Mouse (Mus musculus) embryonic facial prominence, embryonic 15.5 days (tissue): ENCODE results near the gene Dnah14. TPM values are rescaled to one million over a fixed set of nuclear protein-coding genes. Genes with fewer than 3 reads are reported as not detected.
A peak's percentile ranks its signal among the peaks of the same experiment; 100 is the strongest.

Source experiments
- ATAC-seq: fragments of 200-750 bp; cut with Nextera tagmentation; 2 replicates; pipeline ENCODE4 v1.8.0; 2017; ENCODE audit warnings: low read depth, moderate TSS enrichment; ENCODE audit not compliant: insufficient number of reproducible peaks, low FRiP score, low TSS enrichment
- H3K27ac ChIP-seq: fragments of 300-500 bp; sonication (generic); replicated peaks from 2 replicates; pipeline ENCODE4 v1.5.1; 2015; ENCODE audit warnings: mild to moderate bottlenecking, inconsistent platforms
- H3K27me3 ChIP-seq: fragments of 300-500 bp; sonication (generic); 2 replicates; pipeline ENCODE4 v1.6.1; 2015; ENCODE audit warnings: inconsistent platforms
- H3K36me3 ChIP-seq: fragments of 300-500 bp; sonication (generic); 2 replicates; pipeline ENCODE4 v1.6.1; 2015; ENCODE audit warnings: mild to moderate bottlenecking, inconsistent platforms
- H3K4me1 ChIP-seq: fragments of 300-500 bp; sonication (generic); 2 replicates; pipeline ENCODE4 v1.6.1; 2015; ENCODE audit warnings: inconsistent platforms
- H3K4me2 ChIP-seq: fragments of 300-500 bp; sonication (generic); replicated peaks from 2 replicates; pipeline ENCODE4 v1.6.1; 2015; ENCODE audit warnings: mild to moderate bottlenecking, inconsistent platforms
- H3K4me3 ChIP-seq: fragments of 300-500 bp; sonication (generic); replicated peaks from 2 replicates; pipeline ENCODE4 v1.5.1; 2015; ENCODE audit warnings: mild to moderate bottlenecking, inconsistent platforms
- H3K9ac ChIP-seq: fragments of 300-500 bp; sonication (generic); 2 replicates; pipeline ENCODE4 v1.6.1; 2015; ENCODE audit warnings: inconsistent platforms
- H3K9me3 ChIP-seq: fragments of 300-500 bp; sonication (generic); replicated peaks from 2 replicates; pipeline ENCODE4 v1.6.1; 2016; ENCODE audit warnings: inconsistent platforms
- WGBS: fragments of 180-500 bp; shearing (Covaris S2); methylation state at CpG from one replicate; pipeline ENCODE4 v1.1.7; 2015; 5-methylcytosine and 5-hydroxymethylcytosine counted together
- polyA plus RNA-seq: library from polyadenylated mRNA; unstranded; fragments of >200 nt; fragmentation: Nextera tagmentation; extraction: Ambion mirVana; gene quantifications from 2 replicates; pipeline ENCODE4 v1.2.1, GENCODE M21; 2015

The Dnah14 gene
- polyA plus RNA-seq, 1 experiment from 2014 or later: 1.4 TPM

DNA sequence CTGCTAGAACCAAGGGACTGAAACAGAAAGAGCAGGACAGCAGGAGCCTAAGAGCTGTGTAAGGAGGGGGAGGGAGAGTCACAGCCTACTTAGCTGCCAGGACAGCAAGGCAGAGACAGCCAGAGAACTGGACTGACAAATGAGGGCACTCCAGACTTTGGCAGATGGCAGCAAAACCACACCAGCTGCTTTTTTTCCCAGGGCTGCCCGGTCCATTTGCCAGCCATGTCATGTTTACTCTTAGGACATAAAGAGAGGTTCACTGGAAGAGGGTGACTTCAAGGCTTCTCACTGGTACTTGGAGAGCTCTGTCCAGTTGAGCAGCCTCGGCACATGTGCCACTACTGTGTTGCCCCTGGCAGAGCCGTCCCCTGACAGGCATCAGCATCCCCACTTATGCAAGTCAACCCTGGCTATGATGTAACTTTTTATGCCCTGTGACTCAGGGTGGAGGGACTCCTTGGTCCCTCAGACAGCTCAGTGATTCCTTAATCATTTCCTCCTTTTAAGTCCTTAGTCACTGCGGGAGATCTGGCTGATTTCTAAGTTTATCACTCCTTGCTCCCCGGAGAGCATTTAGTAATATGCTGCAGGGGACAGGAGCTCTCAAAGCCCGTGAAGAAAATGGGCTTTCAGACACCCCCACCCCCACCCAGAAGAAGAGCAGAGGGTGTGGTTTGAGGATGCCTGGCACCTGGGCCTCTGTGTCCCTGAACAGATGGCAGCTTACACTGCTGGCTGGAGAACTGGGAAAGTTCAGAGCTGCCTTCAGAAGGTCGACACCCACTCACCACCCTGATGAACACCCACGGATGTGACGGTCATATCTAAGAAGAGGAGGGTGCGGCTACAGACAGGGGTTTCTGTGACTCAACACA is 23.6 kb upstream of the Dnah14 start:
- no peaks in the 10 kb centered on the region for H3K9me3 ChIP-seq
- ATAC-seq: 0 out of 2 replicates have a peak, but pooled peaks have one; percentile 15
- H3K9ac ChIP-seq: no peak overlapping the region
- 0 out of 2 replicates have a peak, but pooled peaks cover 5% of the 10 kb centered on the region for H3K4me1 ChIP-seq
- WGBS: 38% methylated on average over 10 of the region's 10 CpGs
- no peak overlapping the region for H3K27ac ChIP-seq
- no peak overlapping the region for H3K4me3 ChIP-seq
- no peaks in the 10 kb centered on the region; the same call in 1 of the 2 replicates for H3K27me3 ChIP-seq
- H3K4me2 ChIP-seq: no peak overlapping the region
- no peaks in the 10 kb centered on the region for H3K36me3 ChIP-seq

DNA sequence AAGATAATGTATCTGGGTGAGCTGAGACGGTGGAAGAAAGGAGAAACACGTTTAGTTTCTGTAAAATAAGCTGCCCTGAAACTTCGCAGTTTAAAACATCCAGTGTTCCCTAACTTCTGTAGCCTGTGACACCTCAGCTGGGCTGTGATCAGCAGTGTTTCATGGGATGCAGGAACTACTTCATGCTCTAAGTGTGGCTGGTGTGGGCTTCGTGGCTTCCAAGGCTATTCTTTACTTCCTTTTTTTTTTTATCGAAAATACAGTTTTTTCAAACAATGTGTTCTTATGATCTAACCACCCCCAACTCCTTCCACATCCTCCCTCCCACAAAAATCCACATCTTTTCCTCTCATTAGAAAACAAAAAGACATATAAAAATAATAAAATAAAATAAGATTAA is 20.9 kb upstream of the Dnah14 start:
- Histone ChIP-seq H3K9ac (no peak overlapping the region), H3K4me3 (no peak overlapping the region), H3K27ac (no peak overlapping the region), H3K27me3 (no peaks in the 10 kb centered on the region; the same call in 1 of the 2 replicates), H3K4me2 (no peak overlapping the region), H3K36me3 (no peaks in the 10 kb centered on the region), H3K4me1 (0 out of 2 replicates have a peak, but pooled peaks cover 5% of the 10 kb centered on the region), H3K9me3 (no peaks in the 10 kb centered on the region)
- WGBS: 77% methylated on average over 5 of the region's 5 CpGs
- ATAC-seq: no peak

DNA sequence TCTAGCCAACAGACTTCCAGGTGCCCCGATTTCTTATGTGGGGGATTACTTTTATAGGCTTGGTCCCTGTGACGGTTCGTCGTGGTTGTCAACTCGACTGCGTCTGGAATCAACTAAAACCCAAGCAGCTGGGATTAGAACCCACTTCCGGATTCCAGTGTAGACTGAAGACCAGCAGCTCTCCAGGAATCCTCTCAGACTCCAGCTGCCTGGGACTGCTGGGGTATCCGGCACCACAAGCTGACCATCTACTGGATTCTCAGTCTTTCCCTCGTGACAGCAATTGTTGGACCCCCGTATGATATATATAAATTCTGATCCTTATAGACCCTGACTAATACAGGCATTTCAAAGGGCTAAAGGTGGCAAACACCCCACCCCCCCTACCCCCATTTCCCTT is 16.7 kb upstream of the Dnah14 start:
- Histone ChIP-seq H3K9me3 (no peaks in the 10 kb centered on the region), H3K27me3 (no peaks in the 10 kb centered on the region), H3K4me1 (0 out of 2 replicates have a peak, but pooled peaks cover 3% of the 10 kb centered on the region), H3K27ac (no peak overlapping the region), H3K4me2 (no peak overlapping the region), H3K36me3 (no peaks in the 10 kb centered on the region), H3K4me3 (no peak overlapping the region), H3K9ac (no peak overlapping the region)
- no peak for ATAC-seq
- WGBS: 54% methylated on average over 10 of the region's 10 CpGs

DNA sequence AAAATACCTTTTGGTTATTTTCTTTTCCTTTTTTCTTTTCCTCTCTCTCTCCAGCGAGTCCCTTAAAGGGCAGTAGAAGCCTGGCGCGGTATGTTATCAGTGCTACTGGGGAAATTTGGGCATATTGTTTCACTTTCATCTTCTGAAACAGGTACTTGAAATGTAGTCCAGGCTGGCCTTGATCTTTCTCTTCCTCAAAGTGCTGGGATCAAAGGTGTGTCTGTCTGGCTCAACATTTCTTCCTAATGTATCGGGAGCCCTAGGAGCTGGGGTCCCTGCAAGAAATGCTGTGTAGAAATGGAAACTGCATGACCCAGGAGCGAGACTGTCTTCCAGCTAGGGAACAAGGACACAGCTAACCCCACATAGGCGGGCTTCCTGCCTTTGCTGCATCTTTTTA is 16.0 kb upstream of the Dnah14 start:
- H3K4me2 ChIP-seq: no peak overlapping the region
- H3K4me3 ChIP-seq: no peak overlapping the region
- ATAC-seq: no peak
- H3K9ac ChIP-seq: no peak overlapping the region
- 0 out of 2 replicates have a peak, but pooled peaks cover 3% of the 10 kb centered on the region for H3K4me1 ChIP-seq
- WGBS: 75% methylated on average over 6 of the region's 6 CpGs
- no peak overlapping the region for H3K27ac ChIP-seq
- H3K9me3 ChIP-seq: no peaks in the 10 kb centered on the region
- no peaks in the 10 kb centered on the region for H3K27me3 ChIP-seq
- H3K36me3 ChIP-seq: no peaks in the 10 kb centered on the region

DNA sequence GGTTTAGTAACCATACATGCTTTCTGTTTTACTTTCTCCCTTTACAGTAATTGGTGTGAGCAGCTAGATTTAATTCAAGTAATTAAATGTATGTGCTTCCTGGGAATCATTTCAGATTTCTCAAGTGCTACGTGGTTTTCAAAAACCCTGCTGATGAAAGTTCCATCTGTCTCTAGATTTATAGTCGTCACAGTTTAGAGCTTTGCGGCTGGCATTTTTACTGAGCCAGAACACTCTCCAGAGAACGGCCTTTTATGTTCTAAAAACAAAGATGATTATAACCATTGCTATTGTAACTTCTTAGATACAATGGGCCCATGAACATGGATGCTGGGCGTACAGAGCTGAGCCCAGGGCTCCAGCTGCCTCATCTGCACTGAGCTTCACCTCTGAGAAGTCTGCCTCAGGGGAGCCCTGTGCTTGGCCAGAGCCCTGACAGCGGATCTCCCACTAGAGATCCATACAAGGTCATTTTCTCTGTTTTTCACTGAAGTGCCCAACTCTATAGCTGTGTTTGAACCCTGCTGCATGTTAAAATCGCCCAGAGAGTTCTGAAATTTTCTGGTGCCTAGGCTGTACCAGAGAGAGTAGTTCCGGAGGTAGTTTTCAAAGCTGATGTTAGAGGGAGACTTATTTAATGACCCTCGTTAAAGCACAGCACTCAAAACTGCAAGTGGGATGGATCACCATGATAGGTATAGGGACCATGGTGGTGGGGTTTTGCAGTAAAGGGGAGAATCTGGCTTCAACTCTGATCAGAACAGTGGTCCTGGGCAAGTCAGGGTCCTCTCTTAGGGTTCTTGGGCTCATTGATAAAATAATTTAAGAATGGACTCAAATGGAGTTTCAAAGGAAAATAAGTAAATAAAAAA is 15.2 kb upstream of the Dnah14 start:
- Histone ChIP-seq H3K4me3 (no peak overlapping the region), H3K9ac (no peak overlapping the region), H3K36me3 (no peaks in the 10 kb centered on the region), H3K9me3 (no peaks in the 10 kb centered on the region), H3K4me2 (no peak overlapping the region), H3K27ac (no peak overlapping the region), H3K27me3 (no peaks in the 10 kb centered on the region), H3K4me1 (0 out of 2 replicates have a peak, but pooled peaks cover 3% of the 10 kb centered on the region)
- ATAC-seq: no peak
- WGBS: 39% methylated on average over 9 of the region's 9 CpGs

DNA sequence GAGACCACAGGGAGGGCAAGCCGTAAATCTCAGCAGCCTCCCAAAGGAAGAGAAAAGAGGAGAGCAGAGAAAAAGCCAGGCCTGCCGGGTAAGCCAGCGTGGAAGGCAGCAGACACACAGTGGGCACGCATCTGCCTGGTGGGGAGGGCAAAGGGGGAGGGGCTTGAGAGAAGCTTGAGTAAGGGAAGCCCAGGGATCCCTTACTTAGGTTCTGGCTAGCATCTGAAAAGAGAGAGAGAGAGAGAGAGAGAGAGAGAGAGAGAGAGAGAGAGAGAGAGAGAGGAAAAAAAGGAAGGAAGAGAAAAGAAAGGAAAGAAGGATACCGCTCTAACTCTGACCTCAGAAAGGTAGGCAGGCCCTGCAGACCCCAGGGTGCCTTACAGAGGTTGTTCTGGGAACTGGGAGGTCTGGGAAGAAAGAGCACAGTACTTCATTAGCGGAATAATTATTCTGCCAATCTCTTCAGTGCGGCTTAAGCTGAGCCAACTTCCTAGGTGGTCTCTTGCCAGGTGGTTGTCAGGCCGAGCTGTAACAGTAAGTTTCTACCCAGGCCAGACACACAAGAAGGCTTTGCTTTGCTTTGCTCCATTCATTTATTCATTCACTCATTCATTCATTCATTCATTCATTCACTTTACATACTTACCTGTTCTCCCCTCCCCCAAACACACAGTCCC is 14.5 kb upstream of the Dnah14 start:
- Histone ChIP-seq H3K36me3 (no peaks in the 10 kb centered on the region), H3K27ac (no peak overlapping the region), H3K9me3 (no peaks in the 10 kb centered on the region), H3K4me2 (no peak overlapping the region), H3K4me1 (0 out of 2 replicates have a peak, but pooled peaks cover 3% of the 10 kb centered on the region), H3K9ac (no peak overlapping the region), H3K27me3 (no peaks in the 10 kb centered on the region), H3K4me3 (no peak overlapping the region)
- WGBS: 26% methylated on average over 8 of the region's 8 CpGs
- no peak for ATAC-seq

DNA sequence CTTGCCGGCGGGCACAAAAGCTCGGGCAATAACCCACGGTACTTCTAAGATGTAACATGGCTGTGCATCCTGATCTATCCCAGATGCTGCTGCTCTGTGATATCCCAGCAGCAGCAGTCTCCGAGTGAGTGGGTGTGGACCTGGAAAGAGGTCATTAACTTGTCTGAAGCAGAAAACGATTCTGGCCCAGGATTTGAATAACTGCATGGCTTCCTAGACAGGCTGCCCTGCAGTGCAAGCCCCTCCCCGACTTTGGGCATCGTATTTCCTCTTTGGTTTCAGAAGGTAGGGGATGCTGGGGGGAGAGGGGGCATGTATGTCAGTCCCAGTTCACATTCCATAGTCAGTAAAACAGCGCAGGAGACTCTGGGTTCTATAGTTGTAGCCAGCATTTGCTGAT is 6.9 kb upstream of the Dnah14 start:
- 37% methylated on average over 9 of the region's 9 CpGs for WGBS
- Histone ChIP-seq H3K4me1 (no peaks in the 10 kb centered on the region), H3K9me3 (no peaks in the 10 kb centered on the region), H3K36me3 (no peaks in the 10 kb centered on the region), H3K9ac (no peak overlapping the region), H3K27ac (no peak overlapping the region), H3K27me3 (no peaks in the 10 kb centered on the region), H3K4me3 (no peak overlapping the region), H3K4me2 (no peak overlapping the region)
- ATAC-seq: no peak

DNA sequence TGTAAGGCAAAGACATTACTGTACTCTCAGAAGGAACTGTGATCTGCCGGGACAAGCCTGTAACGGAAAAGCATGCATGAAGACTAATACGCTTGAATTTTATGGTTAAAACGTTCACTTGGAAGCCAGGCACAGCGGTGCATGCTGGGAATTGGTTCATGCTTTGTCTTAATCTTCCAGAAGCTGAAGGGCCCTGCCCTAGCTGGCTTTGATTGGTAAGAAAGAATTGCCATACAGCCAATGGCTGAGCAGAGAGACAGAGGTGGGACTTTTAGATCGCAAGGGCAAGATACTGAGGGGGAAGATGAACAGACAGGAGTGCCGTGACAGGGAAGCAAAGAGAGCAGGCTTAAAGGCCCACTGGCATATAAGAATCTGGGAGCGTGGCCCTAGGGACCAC is 6.8 kb downstream of the Dnah14 start:
- no peak overlapping the region for H3K9ac ChIP-seq
- no peaks in the 10 kb centered on the region for H3K36me3 ChIP-seq
- H3K4me2 ChIP-seq: peak overlapping the region; percentile 10; the same call in 1 of the 2 replicates
- H3K4me1 ChIP-seq: no peaks in the 10 kb centered on the region
- H3K9me3 ChIP-seq: no peaks in the 10 kb centered on the region
- WGBS: 42% methylated on average over 8 of the region's 8 CpGs
- ATAC-seq: no peak
- H3K27me3 ChIP-seq: no peaks in the 10 kb centered on the region
- H3K4me3 ChIP-seq: no peak overlapping the region
- H3K27ac ChIP-seq: no peak overlapping the region

DNA sequence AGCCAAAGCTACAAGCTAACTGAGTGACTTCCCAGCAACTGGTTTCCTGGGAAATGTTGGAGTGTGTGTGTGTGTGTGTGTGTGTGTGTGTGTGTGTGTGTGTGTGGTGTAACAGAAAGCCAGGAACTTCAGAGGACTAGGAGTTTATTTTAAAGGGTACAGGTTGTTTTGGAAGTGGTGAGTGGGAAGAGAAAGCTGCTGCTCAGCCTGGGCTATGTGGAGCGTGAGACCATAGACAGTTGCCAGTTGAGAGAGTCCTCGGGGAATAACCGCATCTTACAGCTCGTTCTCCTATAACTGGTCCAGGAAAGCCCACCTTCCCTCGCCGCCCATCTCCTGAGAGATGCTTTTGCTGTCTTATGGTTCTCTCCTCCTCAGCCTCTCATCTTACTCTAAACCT is 12.8 kb downstream of the Dnah14 start:
- Histone ChIP-seq H3K9ac (no peak overlapping the region), H3K4me2 (no peak overlapping the region), H3K36me3 (no peaks in the 10 kb centered on the region), H3K27me3 (no peaks in the 10 kb centered on the region), H3K9me3 (no peaks in the 10 kb centered on the region), H3K27ac (no peak overlapping the region), H3K4me1 (no peaks in the 10 kb centered on the region), H3K4me3 (no peak overlapping the region)
- ATAC-seq: no peak
- 66% methylated on average over 6 of the region's 6 CpGs for WGBS

DNA sequence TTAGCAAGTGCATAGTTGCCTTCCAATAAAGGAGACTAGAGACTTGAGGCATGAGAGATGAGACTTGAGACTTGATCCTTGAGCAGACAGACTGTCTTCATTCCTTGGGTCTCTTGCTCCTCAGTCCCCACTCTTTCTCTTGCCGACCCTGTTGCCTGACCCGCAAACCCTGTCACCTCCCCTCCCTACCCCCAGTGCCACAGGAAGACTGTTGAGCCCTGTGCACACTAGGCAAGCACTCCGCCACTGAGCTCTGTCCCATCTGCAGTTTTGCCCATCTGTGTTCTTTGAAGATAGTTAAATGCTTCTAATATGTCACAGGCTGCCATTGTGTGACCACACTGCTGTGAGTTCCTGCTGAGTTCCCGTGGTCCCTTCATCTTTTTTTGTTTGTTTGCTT is 23.0 kb downstream of the Dnah14 start:
- H3K9ac ChIP-seq: no peak overlapping the region
- no peaks in the 10 kb centered on the region for H3K36me3 ChIP-seq
- no peaks in the 10 kb centered on the region for H3K9me3 ChIP-seq
- H3K27me3 ChIP-seq: no peaks in the 10 kb centered on the region
- no peak overlapping the region for H3K4me3 ChIP-seq
- no peaks in the 10 kb centered on the region for H3K4me1 ChIP-seq
- no peak overlapping the region for H3K4me2 ChIP-seq
- H3K27ac ChIP-seq: no peak overlapping the region
- ATAC-seq: no peak
- WGBS: 42% methylated on average over 4 of the region's 4 CpGs

DNA sequence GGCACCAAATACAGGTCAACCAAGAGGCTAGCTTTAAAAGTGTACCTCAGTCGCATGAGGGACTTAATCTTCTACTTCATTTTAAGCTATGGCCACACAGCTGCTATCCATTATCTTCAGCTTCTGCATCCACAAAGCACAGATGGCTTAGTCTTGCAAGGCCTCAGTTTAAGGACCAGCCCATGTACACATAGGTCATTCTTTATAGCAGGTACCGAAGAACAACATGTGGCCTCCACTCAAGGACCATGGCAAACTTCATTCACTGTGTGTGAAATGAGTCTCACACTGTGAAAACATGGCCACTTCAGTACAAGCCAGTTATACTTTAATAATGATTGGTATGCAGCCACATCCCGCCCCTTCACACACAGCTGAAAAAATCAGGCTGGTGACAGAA is 34.8 kb downstream of the Dnah14 start:
- Histone ChIP-seq H3K4me3 (no peak overlapping the region), H3K4me2 (no peak overlapping the region), H3K9ac (no peak overlapping the region), H3K27me3 (no peaks in the 10 kb centered on the region), H3K4me1 (no peaks in the 10 kb centered on the region), H3K36me3 (no peaks in the 10 kb centered on the region), H3K27ac (no peak overlapping the region), H3K9me3 (no peaks in the 10 kb centered on the region)
- no peak for ATAC-seq
- 40% methylated on average over 3 of the region's 3 CpGs for WGBS
